Mouse (Mus musculus) adrenal gland, adult 8-10 months (tissue): ENCODE results near the gene Tmem159. TPM values are rescaled to one million over a fixed set of nuclear protein-coding genes. Genes with fewer than 3 reads are reported as not detected.
A peak's percentile ranks its signal among the peaks of the same experiment; 100 is the strongest.

Source experiments
- DNase-seq: peaks from one replicate; pipeline ENCODE4 v3.0.0; 2022
- total RNA-seq, 4 experiments: library from RNA; stranded (reverse); gene quantifications; 2 replicates each; pipeline ENCODE4 v1.2.4; 2022

Tmem159 gene
- 100 to 1,000 TPM in 3 of 4 experiments, 10 to 100 TPM in 1; 95.7 to 156 (median 129) TPM for total RNA-seq

DNA sequence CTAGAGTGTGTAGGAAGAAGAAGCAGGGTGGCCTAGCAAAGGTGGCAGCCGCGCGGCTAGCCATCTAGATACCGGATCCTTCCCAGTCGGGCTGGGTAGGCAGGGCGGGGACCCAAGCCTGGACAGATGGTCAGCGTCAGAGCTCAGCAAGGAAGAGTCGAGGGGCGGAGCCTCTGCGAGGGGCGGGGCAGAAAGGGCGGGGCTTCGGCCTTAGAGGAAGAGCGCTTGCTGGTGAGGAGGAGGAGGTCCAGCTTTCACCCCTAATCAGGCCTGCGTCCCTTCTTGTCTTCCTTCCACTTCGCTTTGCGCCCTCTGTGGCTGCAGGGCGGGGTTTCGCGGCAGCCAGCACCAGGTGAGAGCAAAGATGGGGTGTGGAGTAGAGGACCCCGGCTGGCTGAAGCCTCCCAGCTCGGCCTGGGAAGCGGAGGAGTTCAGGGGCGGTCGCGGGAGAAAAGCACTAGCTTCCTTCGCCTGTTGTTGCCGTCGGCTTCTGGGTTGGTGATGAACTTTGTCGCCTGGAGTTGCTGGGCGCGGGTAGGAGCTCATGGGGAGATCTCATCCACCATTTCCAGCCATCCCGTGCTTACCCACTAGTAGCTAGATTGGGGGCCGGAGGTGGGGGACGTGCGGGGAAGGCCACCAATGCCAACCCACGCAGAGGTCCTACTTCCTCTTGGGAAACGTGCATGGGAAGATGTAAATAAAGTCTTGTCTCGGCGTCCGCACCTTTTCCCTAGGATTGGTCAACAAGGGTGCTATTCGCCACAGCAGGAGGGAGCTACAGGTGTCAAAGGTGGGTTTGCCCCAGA is at the start of gene Tmem159:
Gene Tmem159, plus strand, starts transcription at position 190 of the 809 bp plus-strand sequence.
- peak; percentile 92 for DNase-seq

DNA sequence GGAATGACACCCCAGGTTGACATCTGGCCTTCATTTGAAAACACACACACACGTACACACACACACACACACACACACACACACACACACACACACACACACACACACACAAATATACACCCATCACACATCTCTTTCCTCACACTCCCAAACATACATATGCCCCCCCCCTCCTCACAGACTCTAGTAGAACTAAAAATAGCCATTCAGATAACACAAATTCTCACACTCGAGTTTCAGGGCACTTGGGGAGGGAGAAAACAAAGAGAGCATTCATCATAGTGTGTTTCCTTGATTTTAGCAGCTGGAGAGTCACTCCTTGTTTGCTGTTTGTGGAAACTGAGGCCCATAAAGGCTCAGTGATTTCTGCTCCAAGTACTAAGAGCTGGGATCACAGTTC is 48.1 kb upstream of the Tmem159 start:
- no peak for DNase-seq

GRCm38 (mm10) chr7:120055479-120055878 is 46.7 kb upstream of the Tmem159 start:
- no peak for DNase-seq

GRCm38 (mm10) chr7:120064045-120064444 is 38.1 kb upstream of the Tmem159 start:
- DNase-seq: no peak

DNA sequence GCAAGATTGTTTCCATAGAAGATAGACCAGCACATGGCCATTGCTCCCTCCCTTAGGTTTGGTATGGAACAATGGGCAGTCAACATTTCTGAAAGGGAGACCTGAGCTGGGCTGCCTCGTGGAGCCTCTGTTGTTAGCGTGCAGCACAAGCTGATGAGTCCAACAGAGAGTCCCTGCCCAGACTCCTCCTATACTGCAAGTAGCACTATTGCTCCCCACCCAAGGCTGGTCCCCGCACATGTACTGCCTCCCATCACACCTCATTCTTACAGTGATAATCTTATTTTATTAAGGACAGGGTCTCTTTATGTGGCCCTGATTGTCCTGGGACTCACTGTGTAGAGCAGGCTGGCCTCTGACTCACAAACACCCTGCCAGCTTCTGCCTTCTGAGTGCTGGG is 34.0 kb upstream of the Tmem159 start:
- DNase-seq: no peak

DNA sequence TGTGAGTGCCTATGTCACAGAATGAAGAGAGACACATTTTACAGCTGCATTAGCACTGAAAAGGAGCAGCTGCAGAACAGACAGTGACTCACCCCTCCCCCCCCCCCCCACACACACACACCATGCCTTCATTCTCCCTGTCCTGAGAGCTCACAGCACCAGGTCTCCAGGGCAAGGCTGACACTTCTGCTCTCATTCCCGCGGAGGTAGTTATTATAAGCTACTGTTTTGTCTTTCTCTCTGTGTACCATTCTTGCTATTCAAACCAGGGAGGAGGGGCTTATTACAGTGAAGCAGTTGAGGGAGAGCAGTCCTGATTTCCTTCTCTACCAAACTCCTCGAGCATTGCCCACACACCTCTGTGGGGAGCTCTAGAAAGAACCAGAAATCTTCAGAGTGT is 33.0 kb upstream of the Tmem159 start:
- no peak for DNase-seq

- DNase-seq: no peak
Observed at GRCm38 (mm10) chr7:120080177-120080576, 22.0 kb upstream of the Tmem159 start.

DNA sequence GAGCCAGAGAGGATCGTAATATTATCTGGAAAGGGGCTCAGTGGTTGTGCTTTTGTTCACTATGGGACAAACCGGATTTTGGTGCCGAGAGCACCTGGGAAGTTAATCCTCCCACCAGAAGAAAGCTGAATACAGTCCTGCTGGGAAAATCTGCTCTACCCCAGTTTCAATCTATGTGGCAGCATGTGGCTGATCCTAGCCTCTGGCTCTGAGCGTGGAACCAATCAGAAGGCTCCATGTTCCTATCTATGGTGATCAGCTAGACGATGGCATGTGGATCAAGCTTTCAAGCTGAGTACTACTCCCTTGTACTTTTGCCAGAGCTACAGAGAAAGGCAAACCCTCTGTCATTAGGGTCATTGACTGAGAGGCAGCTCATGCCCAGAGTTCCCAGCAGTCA is 9.1 kb upstream of the Tmem159 start:
- DNase-seq: no peak

DNA sequence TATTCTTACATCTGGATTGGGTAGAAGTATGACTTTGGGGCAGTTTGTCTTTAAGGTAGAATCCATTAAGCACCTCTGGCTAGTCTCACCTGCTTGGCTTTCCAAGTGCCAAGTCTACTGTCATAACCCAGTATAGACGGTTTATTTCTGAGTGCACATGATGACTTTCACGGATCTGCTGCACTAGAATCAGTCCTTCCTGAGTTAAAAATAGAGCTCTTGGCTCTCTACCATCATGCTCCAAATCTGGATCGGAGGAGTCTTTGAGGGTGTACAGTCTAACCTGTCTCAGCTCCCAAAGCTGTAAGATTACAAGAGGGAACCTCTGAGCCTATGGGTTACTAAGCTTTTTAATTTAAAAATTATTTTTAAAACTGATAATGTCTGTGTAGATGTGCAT is 7.9 kb upstream of the Tmem159 start:
- no peak for DNase-seq

GRCm38 (mm10) chr7:120095180-120095579 is 7.0 kb upstream of the Tmem159 start, which contains the start of gene Dnah3:
Gene Dnah3 (minus strand): TSS chr7:120095280.
- DNase-seq: no peak

GRCm38 (mm10) chr7:120097845-120098244 is 4.3 kb upstream of the Tmem159 start:
- DNase-seq: peak; percentile 35

GRCm38 (mm10) chr7:120098403-120098802 is 3.8 kb upstream of the Tmem159 start:
- DNase-seq: peak; percentile 74

- DNase-seq: peak; percentile 44
Observed at GRCm38 (mm10) chr7:120103019-120103567, 940 bp downstream of the Tmem159 start.

DNA sequence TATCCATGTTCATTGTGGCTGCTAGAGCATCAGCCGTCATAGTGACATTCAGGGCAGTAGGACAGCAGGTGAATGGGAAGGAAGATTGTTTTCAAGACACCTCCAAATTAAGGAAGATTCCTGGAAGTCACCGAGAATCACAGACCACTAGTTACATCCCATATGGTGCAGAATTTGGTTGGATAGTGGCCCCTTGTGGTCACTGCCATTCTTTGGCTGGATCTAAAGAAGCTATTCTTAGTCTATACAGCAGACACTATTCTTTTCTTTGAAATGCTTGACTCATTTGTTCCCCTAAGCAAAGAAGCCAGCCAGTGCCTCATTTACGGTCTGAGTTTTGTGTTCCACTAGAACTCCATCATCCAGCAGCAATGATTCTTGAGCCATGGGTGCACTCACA is 2.8 kb downstream of the Tmem159 start:
- no peak for DNase-seq

GRCm38 (mm10) chr7:120106356-120106755 is 4.2 kb downstream of the Tmem159 start:
- no peak for DNase-seq

- peak; percentile 74 for DNase-seq
Observed at GRCm38 (mm10) chr7:120109676-120110075, 7.5 kb downstream of the Tmem159 start.

GRCm38 (mm10) chr7:120116976-120117375 is 14.8 kb downstream of the Tmem159 start:
- no peak for DNase-seq

DNA sequence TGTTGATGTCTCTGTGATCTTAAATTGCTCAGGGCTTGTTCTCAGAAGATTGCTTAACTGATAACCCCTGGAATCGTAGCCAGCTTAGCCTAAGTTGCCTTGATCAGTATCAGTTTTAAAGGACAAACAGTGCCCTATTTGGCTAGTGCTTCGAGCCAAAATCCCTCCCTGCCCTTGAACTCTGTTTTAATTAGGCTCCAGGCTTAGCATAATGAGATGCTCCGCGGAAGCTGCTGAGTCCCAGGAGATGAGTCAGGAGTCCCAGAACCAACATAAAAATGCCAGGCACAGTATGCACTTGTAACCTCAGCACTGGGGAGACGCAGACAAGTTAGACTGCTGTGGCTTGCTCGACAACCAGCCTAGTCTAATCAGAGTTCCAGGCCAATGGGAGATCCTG is 15.4 kb downstream of the Tmem159 start:
- DNase-seq: peak; percentile 83

DNA sequence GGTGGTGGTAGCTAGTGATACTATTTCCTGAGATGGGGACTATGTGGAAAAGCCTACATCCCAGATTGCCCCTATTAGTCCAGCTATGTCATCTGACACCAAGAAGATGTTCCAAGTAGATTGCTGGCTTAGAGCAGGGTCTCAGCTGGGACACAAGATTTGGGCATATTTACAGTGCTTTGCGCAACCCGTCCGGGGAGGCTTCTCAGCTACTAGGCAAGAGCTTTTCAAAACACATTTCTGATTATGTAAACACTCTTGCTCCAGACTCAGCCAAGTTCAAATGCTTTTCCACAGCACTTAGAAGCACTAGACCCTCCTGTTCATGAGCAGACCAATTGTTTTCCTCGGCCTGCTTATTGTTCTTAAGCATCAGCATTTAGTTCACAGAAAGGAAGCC is 21.6 kb downstream of the Tmem159 start:
- no peak for DNase-seq

GRCm38 (mm10) chr7:120124844-120125243 is 22.7 kb downstream of the Tmem159 start:
- DNase-seq: peak; percentile 48

GRCm38 (mm10) chr7:120126976-120127685 is 25.0 kb downstream of the Tmem159 start:
- DNase-seq: no peak

DNA sequence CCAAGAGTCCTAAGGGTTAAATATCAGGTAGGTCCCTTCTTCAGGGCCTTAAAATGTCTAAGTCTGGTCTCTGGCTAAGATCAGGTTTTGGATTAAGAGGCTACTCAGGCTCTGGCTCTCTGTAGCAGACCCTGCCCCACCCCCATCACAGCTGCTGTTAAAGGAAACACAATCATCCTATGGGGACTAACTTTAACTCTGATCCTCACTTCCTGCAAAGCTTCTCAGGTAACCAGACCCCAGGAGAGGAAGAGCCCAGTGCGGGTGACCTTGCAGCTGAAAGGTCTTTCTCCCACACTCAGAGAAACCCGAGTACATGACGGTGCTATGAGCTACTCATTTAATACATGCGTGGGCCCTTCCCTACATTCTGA is 25.5 kb downstream of the Tmem159 start:
- DNase-seq: no peak

DNA sequence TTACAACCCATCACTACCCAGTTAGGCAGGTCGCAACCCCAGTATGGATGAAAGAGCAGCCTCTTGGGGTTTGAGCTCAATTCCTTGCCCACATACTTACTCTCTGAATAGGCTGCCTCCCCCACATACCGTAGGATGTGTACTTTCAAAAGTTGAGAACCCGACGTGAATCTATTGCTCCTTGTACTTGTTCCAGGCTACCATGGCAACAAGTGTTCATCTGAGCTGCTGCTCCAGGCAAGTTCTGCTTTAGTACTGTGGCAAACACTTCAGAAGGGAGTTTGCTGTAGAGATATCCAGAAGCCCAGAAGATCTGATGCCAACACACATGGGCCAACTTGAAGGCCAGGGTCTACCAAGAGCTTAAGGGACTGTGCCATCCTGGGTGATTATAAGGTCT is 26.8 kb downstream of the Tmem159 start:
- DNase-seq: no peak

GRCm38 (mm10) chr7:120142743-120143142 is 40.6 kb downstream of the Tmem159 start:
- DNase-seq: no peak
